Mouse (Mus musculus) cerebral cortex, adult 2 months (tissue): ENCODE results near the gene Dnajc22.

ENCODE experiments used
- WGBS: fragments of 180-500 bp; shearing (Covaris S2); methylation state at CpG from one replicate; pipeline ENCODE4 v1.1.7; 2018; 5-methylcytosine and 5-hydroxymethylcytosine counted together

Gene Dnajc22

GRCm38 (mm10) chr15:99115065-99115423, 22.1 kb downstream of the Dnajc22 start:
- WGBS, result 93% methylated on average over 7 of the region's 7 CpGs

GRCm38 (mm10) chr15:99116539-99116938, 23.6 kb downstream of the Dnajc22 start:
- 68% methylated on average over 11 of the region's 11 CpGs for WGBS

- 32% methylated on average over 11 of the region's 11 CpGs for WGBS
These were observed 27.8 kb downstream of the Dnajc22 start for GRCm38 (mm10) chr15:99120814-99121213.

- WGBS, result 86% methylated on average over 2 of the region's 2 CpGs
These were observed 29.7 kb downstream of the Dnajc22 start for GRCm38 (mm10) chr15:99122642-99123041.

GRCm38 (mm10) chr15:99125711-99126080, 32.7 kb downstream of the Dnajc22 start, which contains the start of gene Spats2:
TSS of gene Spats2 (plus strand) at chr15:99125916.
- WGBS, result 3% methylated on average over 12 of the region's 12 CpGs

GRCm38 (mm10) chr15:99126081-99126815, 33.3 kb downstream of the Dnajc22 start:
- WGBS, result under 1% methylated on average over 115 of the region's 115 CpGs

GRCm38 (mm10) chr15:99126816-99127365, 33.9 kb downstream of the Dnajc22 start:
- 2% methylated on average over 34 of the region's 35 CpGs for WGBS

GRCm38 (mm10) chr15:99127851-99128522, 35.0 kb downstream of the Dnajc22 start:
- 67% methylated on average over 6 of the region's 6 CpGs for WGBS

- 81% methylated on average over 11 of the region's 11 CpGs for WGBS
These were observed 36.5 kb downstream of the Dnajc22 start for GRCm38 (mm10) chr15:99129441-99129840.

GRCm38 (mm10) chr15:99129956-99130910, 37.3 kb downstream of the Dnajc22 start:
- WGBS, result 77% methylated on average over 22 of the region's 22 CpGs

- WGBS, result 78% methylated on average over 5 of the region's 5 CpGs
These were observed 45.4 kb downstream of the Dnajc22 start for GRCm38 (mm10) chr15:99138389-99138788.

- WGBS, result 69% methylated on average over 6 of the region's 6 CpGs
These were observed 46.7 kb downstream of the Dnajc22 start for GRCm38 (mm10) chr15:99139669-99140068.

GRCm38 (mm10) chr15:99150516-99150915, 57.5 kb downstream of the Dnajc22 start:
- 92% methylated on average over 7 of the region's 7 CpGs for WGBS

GRCm38 (mm10) chr15:99151324-99151723, 58.4 kb downstream of the Dnajc22 start:
- WGBS, result 79% methylated on average over 8 of the region's 8 CpGs

- 88% methylated on average over 8 of the region's 8 CpGs for WGBS
These were observed 60.5 kb downstream of the Dnajc22 start for GRCm38 (mm10) chr15:99153466-99153865.
